Mouse (Mus musculus) stomach, postnatal 0 days (tissue): Measurements from ENCODE around the gene 9430097D07Rik.

Source experiments
- CTCF ChIP-seq: IDR thresholded peaks from 2 replicates; pipeline ENCODE4 v1.5.1; 2016; ENCODE audit warnings: antibody characterized with exemption, low read depth, mild to moderate bottlenecking, moderate library complexity
- EP300 ChIP-seq: optimal IDR thresholded peaks from 2 replicates; pipeline ENCODE3; 2016; ENCODE audit warnings: antibody characterized with exemption

DNA sequence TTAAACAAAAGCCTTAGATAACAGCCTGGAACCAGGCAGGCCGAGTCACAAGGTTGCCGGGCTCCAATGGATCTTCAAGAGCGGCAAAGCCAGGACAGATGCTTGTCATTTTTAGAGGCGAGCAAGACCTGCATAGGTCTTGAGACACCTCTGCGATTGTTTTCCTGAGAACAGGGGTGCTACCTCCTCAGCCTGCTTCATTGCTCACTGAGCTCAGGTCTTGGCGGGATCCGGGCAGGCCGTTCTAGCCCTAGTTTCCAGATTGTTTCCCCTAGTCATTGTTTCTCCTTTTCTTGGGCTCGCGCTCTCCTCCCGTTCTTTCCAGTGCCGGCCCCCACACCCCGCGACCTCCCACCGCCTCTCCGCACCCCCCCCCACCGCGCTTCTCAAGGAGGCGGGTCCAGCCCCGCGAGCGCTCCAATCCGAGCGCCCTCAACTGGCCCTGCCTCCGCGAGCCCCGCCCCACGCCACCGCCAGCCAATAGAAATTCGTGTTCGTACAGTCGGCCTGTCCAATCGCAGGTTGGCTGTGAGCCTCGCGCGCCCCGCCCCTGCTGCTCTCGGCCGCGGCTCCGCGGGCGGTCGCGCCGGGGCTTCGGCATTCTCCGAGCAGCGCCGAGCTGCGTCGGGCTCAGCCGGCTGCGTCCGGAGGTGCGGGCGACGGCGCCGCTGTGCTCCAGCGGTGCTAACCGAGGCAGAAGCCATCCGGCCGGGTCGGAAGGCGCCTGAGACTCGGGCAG, 40.6 kb downstream of the 9430097D07Rik start, which contains the start of gene Fam102a:
- 0 out of 2 replicates have a peak, but pooled peaks have one; percentile 1 for TF ChIP-seq CTCF
- TF ChIP-seq EP300 = no peak
